Mouse (Mus musculus): ENCODE results near the gene Apopt1.

The Apopt1 gene

GRCm38 (mm10) chr12:111680661-111681060 is 32.4 kb upstream of the Apopt1 start:
- no peak for DNase-seq (ENCODE audit: low spot score in 2 of 2)

- DNase-seq (ENCODE audit: low spot score in 2 of 2), result no peak
These were observed 31.8 kb upstream of the Apopt1 start for GRCm38 (mm10) chr12:111681305-111681704.

- no peak for DNase-seq (ENCODE audit: low spot score in 2 of 2)
These were observed 31.1 kb upstream of the Apopt1 start for GRCm38 (mm10) chr12:111682003-111682402.

- DNase-seq (ENCODE audit: low spot score in 2 of 2), result no peak
These were observed 30.3 kb upstream of the Apopt1 start for GRCm38 (mm10) chr12:111682806-111683205.

- no peak for DNase-seq (ENCODE audit: low spot score in 2 of 2)
These were observed 26.7 kb upstream of the Apopt1 start for GRCm38 (mm10) chr12:111686390-111686789.

GRCm38 (mm10) chr12:111687350-111688068 is 25.6 kb upstream of the Apopt1 start:
- peak in 1 of 2 experiments; percentile 75 for DNase-seq (ENCODE audit: low spot score in 2 of 2)

- DNase-seq (ENCODE audit: low spot score in 2 of 2), result no peak
These were observed 25.0 kb upstream of the Apopt1 start for GRCm38 (mm10) chr12:111688069-111688428.

GRCm38 (mm10) chr12:111689426-111689825 is 23.6 kb upstream of the Apopt1 start:
- DNase-seq (ENCODE audit: low spot score in 2 of 2), result no peak

- no peak for DNase-seq (ENCODE audit: low spot score in 2 of 2)
These were observed 21.7 kb upstream of the Apopt1 start for GRCm38 (mm10) chr12:111691346-111691872.

GRCm38 (mm10) chr12:111692899-111693298 is 20.2 kb upstream of the Apopt1 start:
- DNase-seq (ENCODE audit: low spot score in 2 of 2), result no peak

- DNase-seq (ENCODE audit: low spot score in 2 of 2), result peak in 1 of 2 experiments; percentile 70
These were observed 19.5 kb upstream of the Apopt1 start for GRCm38 (mm10) chr12:111693341-111694270.

- no peak for DNase-seq (ENCODE audit: low spot score in 2 of 2)
These were observed 18.7 kb upstream of the Apopt1 start for GRCm38 (mm10) chr12:111694271-111694781.

GRCm38 (mm10) chr12:111694880-111695804 is 17.9 kb upstream of the Apopt1 start:
- DNase-seq (ENCODE audit: low spot score in 2 of 2), result peak in 1 of 2 experiments; percentile 50

- peak in 1 of 2 experiments; percentile 82 for DNase-seq (ENCODE audit: low spot score in 2 of 2)
These were observed 16.8 kb upstream of the Apopt1 start for GRCm38 (mm10) chr12:111696239-111696638.

- no peak for DNase-seq (ENCODE audit: low spot score in 2 of 2)
These were observed 15.4 kb upstream of the Apopt1 start for GRCm38 (mm10) chr12:111697708-111698107.

- DNase-seq (ENCODE audit: low spot score in 2 of 2), result peak in 1 of 2 experiments; percentile 61
These were observed 14.6 kb upstream of the Apopt1 start for GRCm38 (mm10) chr12:111698346-111698913.

GRCm38 (mm10) chr12:111699542-111699941 is 13.5 kb upstream of the Apopt1 start:
- no peak for DNase-seq (ENCODE audit: low spot score in 2 of 2)

GRCm38 (mm10) chr12:111700920-111701458 is 12.1 kb upstream of the Apopt1 start:
- DNase-seq (ENCODE audit: low spot score in 2 of 2), result no peak

- no peak for DNase-seq (ENCODE audit: low spot score in 2 of 2)
These were observed 9.8 kb upstream of the Apopt1 start for GRCm38 (mm10) chr12:111703301-111703700.

- no peak for DNase-seq (ENCODE audit: low spot score in 2 of 2)
These were observed 8.5 kb upstream of the Apopt1 start for GRCm38 (mm10) chr12:111704609-111705008.

Data from cerebellum, postnatal 4 days (tissue).